Mouse (Mus musculus): ENCODE data around the gene Foxn3. TPM values are rescaled to one million over a fixed set of nuclear protein-coding genes. Genes with fewer than 3 reads are reported as not detected.

Foxn3 gene
- polyA plus RNA-seq, 1 experiment from 2014 or later = 23.5 TPM

DNA sequence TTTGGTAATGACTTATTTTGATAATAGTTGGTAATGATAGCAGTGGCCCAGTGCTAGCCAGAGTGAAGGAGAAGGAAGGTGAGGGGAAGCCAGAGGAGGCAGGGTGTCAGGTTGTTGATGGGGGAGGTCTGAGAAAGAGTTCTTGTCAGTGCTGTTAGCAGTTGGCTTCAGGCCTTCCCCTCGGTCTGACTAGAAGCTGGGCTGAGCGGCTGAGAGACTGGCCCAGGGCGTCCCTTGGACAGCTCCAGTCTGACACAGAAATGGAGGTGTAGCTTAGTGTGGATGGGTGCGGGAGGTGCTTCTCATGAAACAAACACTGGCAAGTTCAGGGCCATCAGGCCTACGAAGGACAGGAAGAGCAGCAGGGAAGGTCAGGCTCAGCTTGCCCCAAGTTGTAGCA is 276.3 kb downstream of the Foxn3 start:
- Histone ChIP-seq H3K4me1 (ENCODE audit: control insufficient read depth, low read depth, low read length) (peaks cover 5% of the 10 kb centered on the region; the same call in 1 of the 2 replicates), H3K27me3 (ENCODE audit: control insufficient read depth, insufficient read depth, low read depth, low read length) (no peaks in the 10 kb centered on the region), H3K36me3 (ENCODE audit: control insufficient read depth, insufficient read depth) (no peaks in the 10 kb centered on the region), H3K4me3 (ENCODE audit: low read depth, low read length) (no peak overlapping the region), H3K27ac (ENCODE audit: low read length) (no peak overlapping the region), H3K4me2 (ENCODE audit: low read depth, low read length) (no peak overlapping the region), H3K9me3 (replicated peaks; ENCODE audit: control insufficient read depth, low read length) (no peaks in the 10 kb centered on the region), H3K9ac (ENCODE audit: low read depth, low read length) (no peak overlapping the region)
- no peak for ATAC-seq (ENCODE audit: low read depth)
- 75% methylated on average over 5 of the region's 5 CpGs for WGBS (ENCODE audit: insufficient replicate concordance)

GRCm38 (mm10) chr12:99286662-99287061 is 276.7 kb downstream of the Foxn3 start:
- no peaks in the 10 kb centered on the region for H3K27me3 ChIP-seq (ENCODE audit: control insufficient read depth, insufficient read depth, low read depth, low read length)
- no peak overlapping the region for H3K27ac ChIP-seq (ENCODE audit: low read length)
- H3K4me1 ChIP-seq (ENCODE audit: control insufficient read depth, low read depth, low read length) = peaks cover 5% of the 10 kb centered on the region; the same call in 1 of the 2 replicates
- no peak overlapping the region for H3K4me3 ChIP-seq (ENCODE audit: low read depth, low read length)
- H3K4me2 ChIP-seq (ENCODE audit: low read depth, low read length) = no peak overlapping the region
- H3K36me3 ChIP-seq (ENCODE audit: control insufficient read depth, insufficient read depth) = no peaks in the 10 kb centered on the region
- no peak for ATAC-seq (ENCODE audit: low read depth)
- no peaks in the 10 kb centered on the region for H3K9me3 ChIP-seq (replicated peaks; ENCODE audit: control insufficient read depth, low read length)
- WGBS (ENCODE audit: insufficient replicate concordance) = 77% methylated on average over 6 of the region's 6 CpGs
- no peak overlapping the region for H3K9ac ChIP-seq (ENCODE audit: low read depth, low read length)

DNA sequence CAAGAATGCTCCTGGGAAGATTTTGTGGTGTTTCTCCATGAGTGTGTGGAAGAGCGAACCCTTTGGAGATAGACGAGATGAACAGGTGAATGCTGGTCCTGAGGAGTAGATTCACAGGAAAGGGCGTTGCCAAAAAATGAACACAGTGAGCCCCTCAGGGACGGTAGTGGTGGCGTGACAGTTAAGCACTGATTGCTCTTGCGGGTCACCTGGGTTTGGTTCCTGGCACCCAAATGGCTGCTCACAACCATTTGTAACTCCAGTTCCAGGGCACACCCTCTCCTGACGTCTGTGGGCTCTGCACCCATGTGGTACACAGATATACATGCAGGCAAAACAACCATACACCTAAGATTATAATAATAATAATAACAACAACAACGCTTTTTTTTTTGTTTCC is 277.7 kb downstream of the Foxn3 start:
- Histone ChIP-seq H3K9ac (ENCODE audit: low read depth, low read length) (no peak overlapping the region), H3K36me3 (ENCODE audit: control insufficient read depth, insufficient read depth) (no peaks in the 10 kb centered on the region), H3K4me1 (ENCODE audit: control insufficient read depth, low read depth, low read length) (peaks cover 9% of the 10 kb centered on the region), H3K27me3 (ENCODE audit: control insufficient read depth, insufficient read depth, low read depth, low read length) (no peaks in the 10 kb centered on the region), H3K4me2 (ENCODE audit: low read depth, low read length) (no peak overlapping the region), H3K9me3 (replicated peaks; ENCODE audit: control insufficient read depth, low read length) (no peaks in the 10 kb centered on the region), H3K27ac (ENCODE audit: low read length) (no peak overlapping the region), H3K4me3 (ENCODE audit: low read depth, low read length) (no peak overlapping the region)
- ATAC-seq (ENCODE audit: low read depth) = no peak
- 67% methylated on average over 8 of the region's 8 CpGs for WGBS (ENCODE audit: insufficient replicate concordance)

GRCm38 (mm10) chr12:99285199-99285598 is 278.2 kb downstream of the Foxn3 start:
- H3K27me3 ChIP-seq (ENCODE audit: control insufficient read depth, insufficient read depth, low read depth, low read length) = no peaks in the 10 kb centered on the region
- H3K27ac ChIP-seq (ENCODE audit: low read length) = no peak overlapping the region
- H3K4me1 ChIP-seq (ENCODE audit: control insufficient read depth, low read depth, low read length) = peaks cover 13% of the 10 kb centered on the region
- H3K9me3 ChIP-seq (replicated peaks; ENCODE audit: control insufficient read depth, low read length) = no peaks in the 10 kb centered on the region
- no peak overlapping the region for H3K4me2 ChIP-seq (ENCODE audit: low read depth, low read length)
- H3K9ac ChIP-seq (ENCODE audit: low read depth, low read length) = no peak overlapping the region
- H3K36me3 ChIP-seq (ENCODE audit: control insufficient read depth, insufficient read depth) = no peaks in the 10 kb centered on the region
- ATAC-seq (ENCODE audit: low read depth) = no peak
- WGBS (ENCODE audit: insufficient replicate concordance) = 57% methylated on average over 9 of the region's 9 CpGs
- no peak overlapping the region for H3K4me3 ChIP-seq (ENCODE audit: low read depth, low read length)

DNA sequence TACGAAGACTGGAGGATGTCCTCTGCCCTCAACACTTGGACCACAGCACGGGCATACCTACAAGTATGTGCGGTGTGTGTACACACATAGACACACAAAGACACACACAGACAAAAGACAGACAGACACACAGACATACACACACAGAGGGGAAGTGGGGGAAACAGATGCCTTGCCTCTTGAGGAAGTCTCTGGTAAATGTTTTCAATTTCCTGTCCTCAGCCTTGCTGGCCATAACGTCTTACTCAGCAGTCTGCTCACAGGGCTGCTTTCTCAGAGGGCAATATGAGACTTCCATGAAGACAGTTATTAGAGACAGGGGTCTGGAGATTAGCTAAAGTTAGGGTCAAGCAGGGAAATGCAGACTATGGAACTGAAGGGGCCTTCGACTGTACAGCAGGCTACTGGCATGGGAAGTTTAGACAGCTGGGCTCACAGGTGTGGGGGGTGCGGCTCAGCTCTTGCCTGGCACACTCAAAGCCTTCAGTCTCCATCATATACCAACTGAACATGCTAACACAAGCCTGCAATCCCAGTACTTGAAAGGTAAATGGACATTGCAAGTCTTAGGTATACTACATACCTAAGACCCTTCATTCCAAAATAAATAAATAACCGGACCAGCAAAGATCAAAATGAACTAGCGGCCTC is 278.8 kb downstream of the Foxn3 start:
- Histone ChIP-seq H3K27me3 (ENCODE audit: control insufficient read depth, insufficient read depth, low read depth, low read length) (no peaks in the 10 kb centered on the region), H3K9ac (ENCODE audit: low read depth, low read length) (no peak overlapping the region), H3K4me1 (ENCODE audit: control insufficient read depth, low read depth, low read length) (peaks cover 20% of the 10 kb centered on the region), H3K4me3 (ENCODE audit: low read depth, low read length) (no peak overlapping the region), H3K9me3 (replicated peaks; ENCODE audit: control insufficient read depth, low read length) (no peaks in the 10 kb centered on the region), H3K36me3 (ENCODE audit: control insufficient read depth, insufficient read depth) (no peaks in the 10 kb centered on the region), H3K4me2 (ENCODE audit: low read depth, low read length) (no peak overlapping the region), H3K27ac (ENCODE audit: low read length) (no peak overlapping the region)
- peak; percentile 22; the same call in 1 of the 2 replicates for ATAC-seq (ENCODE audit: low read depth)
- WGBS (ENCODE audit: insufficient replicate concordance) = 48% methylated on average over 8 of the region's 8 CpGs

- Histone ChIP-seq H3K4me1 (ENCODE audit: control insufficient read depth, low read depth, low read length) (peaks cover 20% of the 10 kb centered on the region), H3K36me3 (ENCODE audit: control insufficient read depth, insufficient read depth) (no peaks in the 10 kb centered on the region), H3K27me3 (ENCODE audit: control insufficient read depth, insufficient read depth, low read depth, low read length) (no peaks in the 10 kb centered on the region), H3K4me2 (ENCODE audit: low read depth, low read length) (no peak overlapping the region), H3K27ac (ENCODE audit: low read length) (no peak overlapping the region), H3K9ac (ENCODE audit: low read depth, low read length) (no peak overlapping the region), H3K9me3 (replicated peaks; ENCODE audit: control insufficient read depth, low read length) (no peaks in the 10 kb centered on the region), H3K4me3 (ENCODE audit: low read depth, low read length) (no peak overlapping the region)
- ATAC-seq (ENCODE audit: low read depth) = no peak
- 76% methylated on average over 13 of the region's 13 CpGs for WGBS (ENCODE audit: insufficient replicate concordance)
Measured at GRCm38 (mm10) chr12:99280826-99281225, 282.6 kb downstream of the Foxn3 start.

DNA sequence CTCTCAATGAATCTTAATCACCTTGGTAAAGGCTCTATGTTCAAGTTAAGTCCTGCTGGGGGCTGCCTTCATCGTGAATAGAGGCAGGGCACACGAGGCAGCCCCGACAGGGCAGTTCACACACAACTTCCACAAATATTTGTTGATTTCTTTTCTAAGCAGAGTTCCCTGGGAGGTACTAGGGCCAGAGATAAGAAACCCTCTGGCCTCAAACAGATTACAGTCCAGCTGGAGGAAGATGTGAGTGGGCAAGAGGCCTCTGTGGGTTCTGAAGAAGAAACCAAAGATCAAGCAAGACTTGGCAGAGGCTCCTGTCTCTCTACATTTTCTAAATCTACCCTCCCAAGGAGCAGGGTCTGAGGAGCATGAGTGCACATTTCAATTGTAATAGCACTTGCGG is 283.1 kb downstream of the Foxn3 start:
- 19% methylated on average over 4 of the region's 4 CpGs for WGBS (ENCODE audit: insufficient replicate concordance)
- Histone ChIP-seq H3K4me1 (ENCODE audit: control insufficient read depth, low read depth, low read length) (peaks cover 19% of the 10 kb centered on the region), H3K9ac (ENCODE audit: low read depth, low read length) (no peak overlapping the region), H3K36me3 (ENCODE audit: control insufficient read depth, insufficient read depth) (no peaks in the 10 kb centered on the region), H3K27ac (ENCODE audit: low read length) (no peak overlapping the region), H3K9me3 (replicated peaks; ENCODE audit: control insufficient read depth, low read length) (no peaks in the 10 kb centered on the region), H3K4me2 (ENCODE audit: low read depth, low read length) (no peak overlapping the region), H3K27me3 (ENCODE audit: control insufficient read depth, insufficient read depth, low read depth, low read length) (no peaks in the 10 kb centered on the region), H3K4me3 (ENCODE audit: low read depth, low read length) (no peak overlapping the region)
- ATAC-seq (ENCODE audit: low read depth) = peak; percentile 39

- no peak; the same call in 1 of the 2 replicates for ATAC-seq (ENCODE audit: low read depth)
- WGBS (ENCODE audit: insufficient replicate concordance) = 72% methylated on average over 4 of the region's 4 CpGs
Measured at GRCm38 (mm10) chr12:99279426-99279825, 284.0 kb downstream of the Foxn3 start.

GRCm38 (mm10) chr12:99274589-99274988 is 288.8 kb downstream of the Foxn3 start:
- WGBS (ENCODE audit: insufficient replicate concordance) = 22% methylated on average over 1 of the region's 1 CpGs
- Histone ChIP-seq H3K4me1 (ENCODE audit: control insufficient read depth, low read depth, low read length) (peaks cover 9% of the 10 kb centered on the region), H3K4me3 (ENCODE audit: low read depth, low read length) (no peak overlapping the region), H3K36me3 (ENCODE audit: control insufficient read depth, insufficient read depth) (no peaks in the 10 kb centered on the region), H3K4me2 (ENCODE audit: low read depth, low read length) (no peak overlapping the region), H3K27me3 (ENCODE audit: control insufficient read depth, insufficient read depth, low read depth, low read length) (no peaks in the 10 kb centered on the region), H3K27ac (ENCODE audit: low read length) (no peak overlapping the region), H3K9ac (ENCODE audit: low read depth, low read length) (no peak overlapping the region), H3K9me3 (replicated peaks; ENCODE audit: control insufficient read depth, low read length) (no peaks in the 10 kb centered on the region)
- ATAC-seq (ENCODE audit: low read depth) = peak; percentile 60

More at GRCm38 (mm10) chr12:99279426-99279825, 284.0 kb downstream of the Foxn3 start:
- Histone ChIP-seq H3K4me3 (ENCODE audit: low read depth, low read length) (no peak overlapping the region), H3K27ac (ENCODE audit: low read length) (no peak overlapping the region), H3K36me3 (ENCODE audit: control insufficient read depth, insufficient read depth) (no peaks in the 10 kb centered on the region), H3K9me3 (replicated peaks; ENCODE audit: control insufficient read depth, low read length) (no peaks in the 10 kb centered on the region), H3K4me2 (ENCODE audit: low read depth, low read length) (no peak overlapping the region), H3K4me1 (ENCODE audit: control insufficient read depth, low read depth, low read length) (peaks cover 21% of the 10 kb centered on the region), H3K27me3 (ENCODE audit: control insufficient read depth, insufficient read depth, low read depth, low read length) (no peaks in the 10 kb centered on the region), H3K9ac (ENCODE audit: low read depth, low read length) (no peak overlapping the region)
